ENCODE assay signal across 8 mouse cellular contexts in genomic region chr15:89309962-89310498, GRCm38 (mm10). TPM values are rescaled to one million over a fixed set of nuclear protein-coding genes. Genes with fewer than 3 reads are reported as not detected.
DNase-seq lines count a peak whose midpoint lies in the region; ATAC-seq and TF ChIP-seq lines count a peak whose summit lies in the region.

No protein-coding gene starts in this region.

- peak; percentile 73 for DNase-seq in left cerebral cortex, adult 11 months (ENCODE audit: low spot score)
- no peak for DNase-seq in left cerebral cortex, postnatal 10 days (ENCODE audit: extremely low spot score in 1 of 2, low spot score in 2 of 2)
- DNase-seq in Patski (ENCODE audit: low read depth, low spot score): no peak
- DNase-seq in layer of hippocampus, adult 18-20 months (ENCODE audit: low spot score in 2 of 2): peak; percentile 76 to 91
- DNase-seq in c-Kit-positive CD71-positive TER-119-positive erythroid progenitor cells, embryonic 14.5 days (ENCODE audit: low spot score): no peak
- DNase-seq in testis, postnatal 10 days (ENCODE audit: low spot score): no peak

- no peak overlapping the region for H3K4me3 ChIP-seq in myocyte

- H3K36me3 ChIP-seq in myocyte (ENCODE audit: control insufficient read depth, insufficient read depth): peaks cover 15% of the 10 kb centered on the region

- H3K79me2 ChIP-seq in myocyte (ENCODE audit: control insufficient read depth, insufficient read depth): peaks cover 100% of the 10 kb centered on the region

- H3K27me3 ChIP-seq in Patski (no peaks in the 10 kb centered on the region), myocyte (ENCODE audit: control insufficient read depth, insufficient read depth, insufficient read length) (no peaks in the 10 kb centered on the region)

- H3K4me2 ChIP-seq in myocyte (ENCODE audit: low read depth): peak overlapping the region; percentile 86

- TF ChIP-seq CTCF in Patski (IDR thresholded peaks at IDR 0.05): no peak

- ATAC-seq in Patski: peak; percentile 2
- no peak for ATAC-seq in erythroid progenitor cell, adult 5-6 weeks (replicated peaks; ENCODE audit: low FRiP score, poor library complexity, severe bottlenecking)

- H3ac ChIP-seq in myocyte (ENCODE audit: control insufficient read depth, insufficient read length): no peak overlapping the region

- CTCF ChIA-PET in Patski (lab: Charles Lee): interaction anchor here (2.0 kb wide), 1 partner anchor 63 kb away, joined by 7 read pairs; no protein-coding TSS in a partner anchor

- intact Hi-C loops in left cerebral cortex, postnatal 10 days (cut with DNase I): no loop called here

- in situ Hi-C loops in Patski (cut with MboI; ENCODE audit: low pct_unique_long_range_greater_than_20kb): no loop called here

- no peak for TF ChIP-seq POLR2A in myocyte (IDR thresholded peaks at IDR 0.05; ENCODE audit: insufficient read length, low read depth)

- POLR2A ChIA-PET in Patski (lab: Charles Lee): no interaction called here

TF ChIP-seq in myocyte, 11 proteins besides CTCF, POLR2A, EP300 and RAD21:
- TF ChIP-seq MYOG (IDR thresholded peaks at IDR 0.05; ENCODE audit: control insufficient read depth in 1 of 3, insufficient read depth in 1 of 3, insufficient read length in 2 of 3, low read depth in 2 of 3): peak in 2 of 3 experiments; percentile 8 to 87
- no peak for TF ChIP-seq REST (IDR thresholded peaks at IDR 0.05; ENCODE audit: insufficient read depth, insufficient read length)
- no peak for TF ChIP-seq E2F4 (IDR thresholded peaks at IDR 0.05; ENCODE audit: insufficient read depth)
- TF ChIP-seq TCF3 (IDR thresholded peaks at IDR 0.05; ENCODE audit: insufficient read length, low read depth): peak; percentile 51
- TF ChIP-seq SRF (IDR thresholded peaks at IDR 0.05; ENCODE audit: control insufficient read depth, insufficient read length, low read depth): no peak
- TF ChIP-seq MYOD1 (IDR thresholded peaks at IDR 0.05; ENCODE audit: control insufficient read depth in 1 of 3, insufficient read length in 2 of 3, low read depth in 2 of 3): peak; percentile 81 to 97 (median 97)
- TF ChIP-seq CEBPB (IDR thresholded peaks at IDR 0.05; ENCODE audit: insufficient read depth, poor library complexity, severe bottlenecking): no peak
- TF ChIP-seq USF1 (IDR thresholded peaks at IDR 0.05; ENCODE audit: low read depth): no peak
- peak; percentile 33 for TF ChIP-seq TCF12 (IDR thresholded peaks at IDR 0.05; ENCODE audit: insufficient read depth, poor library complexity, severe bottlenecking)
- peak; percentile 45 for TF ChIP-seq MAX (IDR thresholded peaks at IDR 0.05; ENCODE audit: low read depth)
- TF ChIP-seq POLR2AphosphoS2 (IDR thresholded peaks at IDR 0.05; ENCODE audit: insufficient read length, low read depth): peak; percentile 43

RNA-seq across cellular contexts. Expression of gene Sbf1, which starts 5.1 kb away (rescaled TPM):
- 100 to 1,000 TPM; 180 to 205 TPM for total RNA-seq in left cerebral cortex, postnatal 10 days (2021)
- polyA plus RNA-seq in Patski (2021): 150 TPM
- 100 to 1,000 TPM; 304 to 307 TPM for total RNA-seq in layer of hippocampus, adult 18-20 months (2021)
- polyA plus RNA-seq in myocyte (2012; fragmentation: generic; extraction: Trizol): 222 TPM
- 66.0 and 92.2 TPM in 2 replicates for total RNA-seq in erythroid progenitor cell, adult 5-6 weeks (2015; ENCODE audit: low replicate concordance)
- total RNA-seq in erythroid progenitor cell, adult 5-6 weeks (2017; ENCODE audit: low replicate concordance): 93.9 and 115 TPM in 2 replicates

RNA-seq across cellular contexts. Expression of gene Adm2, which starts 12.5 kb away (rescaled TPM):
- not detected for total RNA-seq in left cerebral cortex, postnatal 10 days (2021)
- polyA plus RNA-seq in Patski (2021) (0.14 TPM), myocyte (2012; fragmentation: generic; extraction: Trizol) (71.1 TPM)
- total RNA-seq in layer of hippocampus, adult 18-20 months (2021): not detected
- total RNA-seq in erythroid progenitor cell, adult 5-6 weeks (2015; ENCODE audit: low replicate concordance): not detected in 2 replicates
- total RNA-seq in erythroid progenitor cell, adult 5-6 weeks (2017; ENCODE audit: low replicate concordance): not detected in 2 replicates

RNA-seq across cellular contexts. Expression of gene Miox, which starts 24.2 kb away (rescaled TPM):
- not detected for total RNA-seq in left cerebral cortex, postnatal 10 days (2021)
- polyA plus RNA-seq in Patski (2021) (not detected), myocyte (2012; fragmentation: generic; extraction: Trizol) (0.04 TPM)
- not detected for total RNA-seq in layer of hippocampus, adult 18-20 months (2021)
- total RNA-seq in erythroid progenitor cell, adult 5-6 weeks (2015; ENCODE audit: low replicate concordance): not detected in 2 replicates
- total RNA-seq in erythroid progenitor cell, adult 5-6 weeks (2017; ENCODE audit: low replicate concordance): not detected in 2 replicates

RNA-seq across cellular contexts. Expression of gene Lmf2, which starts 45.4 kb away (rescaled TPM):
- total RNA-seq in left cerebral cortex, postnatal 10 days (2021): 10 to 100 TPM; 17.2 to 23.0 TPM
- polyA plus RNA-seq in Patski (2021) (65.9 TPM), myocyte (2012; fragmentation: generic; extraction: Trizol) (96.5 TPM)
- 10 to 100 TPM; 16.6 to 18.6 TPM for total RNA-seq in layer of hippocampus, adult 18-20 months (2021)
- total RNA-seq in erythroid progenitor cell, adult 5-6 weeks (2015; ENCODE audit: low replicate concordance): 71.4 and 96.8 TPM in 2 replicates
- total RNA-seq in erythroid progenitor cell, adult 5-6 weeks (2017; ENCODE audit: low replicate concordance): 63.3 and 84.0 TPM in 2 replicates

RNA-seq across cellular contexts. Expression of gene Ncaph2, which starts 45.5 kb away (rescaled TPM):
- 10 to 100 TPM; 88.3 to 93.1 TPM for total RNA-seq in left cerebral cortex, postnatal 10 days (2021)
- polyA plus RNA-seq in Patski (2021): 106 TPM
- total RNA-seq in layer of hippocampus, adult 18-20 months (2021): 100 to 1,000 TPM; 101 to 103 TPM
- polyA plus RNA-seq in myocyte (2012; fragmentation: generic; extraction: Trizol): 182 TPM
- total RNA-seq in erythroid progenitor cell, adult 5-6 weeks (2015; ENCODE audit: low replicate concordance): 195 and 215 TPM in 2 replicates
- total RNA-seq in erythroid progenitor cell, adult 5-6 weeks (2017; ENCODE audit: low replicate concordance): 221 and 330 TPM in 2 replicates

Comparison
In these comparisons a context has a peak if more than half of its experiments do, and no peak if none do; other contexts are left out.
1. DNase-seq: peak in left cerebral cortex, adult 11 months (single experiment) and layer of hippocampus, adult 18-20 months (2 of 2); none in left cerebral cortex, postnatal 10 days (0 of 2), Patski (single experiment), c-Kit-positive CD71-positive TER-119-positive erythroid progenitor cells, embryonic 14.5 days (single experiment) and testis, postnatal 10 days (single experiment).